In genomic region chr1:189367722-189368121, GRCm38 (mm10) we compare ENCODE assay signal across 22 mouse cellular contexts. TPM values are rescaled to one million over a fixed set of nuclear protein-coding genes. Genes with fewer than 3 reads are reported as not detected.
DNase-seq lines count a peak whose midpoint lies in the region.
"Had no signal": no experiment of that assay in that cellular context is flagged by ENCODE, and none has a peak within 500 bp of the region (broad histone marks: within the 10 kb centered on the region; RNA-seq: fewer than 3 reads in every experiment).

No protein-coding gene starts in this region.

- no peaks in the 10 kb centered on the region for H3K9me3 ChIP-seq in heart, embryonic 10.5 days

- no peaks in the 10 kb centered on the region for H3K36me3 ChIP-seq in heart, embryonic 10.5 days
- H3K36me3 ChIP-seq: G1E had no signal

- WGBS in heart, embryonic 10.5 days = 85% methylated on average over 4 of the region's 4 CpGs

- DNase-seq in testis, postnatal 10 days (ENCODE audit: low spot score) = peak; percentile 19
- DNase-seq in testis, postnatal 14 days (ENCODE audit: low spot score) = no peak
- DNase-seq in NIH3T3 (ENCODE audit: low read depth) = peak; percentile 45
- peak; percentile 79 for DNase-seq in fat pad, adult 2 months (ENCODE audit: extremely low read depth, low read depth, low spot score)
- peak; percentile 89 for DNase-seq in gonadal fat pad, adult 2 months (ENCODE audit: low read depth)
- DNase-seq in spleen, postnatal 14 days (ENCODE audit: low spot score in 2 of 2) = no peak
- no peak for DNase-seq in ovary, postnatal 14 days (ENCODE audit: low spot score)
- no peak for DNase-seq in heart, embryonic 10.5 days (ENCODE audit: low spot score)
- DNase-seq: adrenal gland, adult 2 months; adrenal gland, adult 8-10 months; adrenal gland, postnatal 10 days; adrenal gland, postnatal 14 days; adrenal gland, postnatal 25 days; adrenal gland, postnatal 36 days; B cell, adult 2 months; cerebellum, adult 11 months; cerebellum, adult 11-12 months; cerebellum, adult 18-20 months had no signal

- no peak overlapping the region for H3K4me3 ChIP-seq in heart, embryonic 10.5 days

- H3K4me1 ChIP-seq in heart, embryonic 10.5 days = peaks cover 3% of the 10 kb centered on the region

- H3K27ac ChIP-seq in heart, embryonic 10.5 days = no peak overlapping the region

- no peaks in the 10 kb centered on the region for H3K27me3 ChIP-seq in heart, embryonic 10.5 days (ENCODE audit: insufficient read depth, poor library complexity, severe bottlenecking)
- H3K27me3 ChIP-seq: CH12.LX had no signal

RNA-seq across cellular contexts. Expression of gene Kcnk2, which starts 34.4 kb away (rescaled TPM):
- polyA plus RNA-seq in gonadal fat pad, adult 2 months (2012; rRNA removed) = 6.8 and 6.9 TPM in 2 replicates
- polyA plus RNA-seq in heart, embryonic 10.5 days (2016; fragmentation: Nextera tagmentation; extraction: Ambion mirVana) = 0.39 and 1.2 TPM in 2 replicates
- polyA plus RNA-seq: CD4-positive, CD25-positive, alpha-beta regulatory T cell, adult 4 months; G1E; Patski had no signal

Comparison
In these comparisons a context has a peak if more than half of its experiments do, and no peak if none do; other contexts are left out.
1. DNase-seq: peak in testis, postnatal 10 days (single experiment), NIH3T3 (single experiment), fat pad, adult 2 months (single experiment) and gonadal fat pad, adult 2 months (single experiment); none in testis, postnatal 14 days (single experiment), spleen, postnatal 14 days (0 of 2), ovary, postnatal 14 days (single experiment) and heart, embryonic 10.5 days (single experiment).